Mouse (Mus musculus) heart, postnatal 0 days (tissue): ENCODE results near the gene Cd93.

Experiments used
- CTCF ChIP-seq: IDR thresholded peaks from 2 replicates; pipeline ENCODE4 v1.5.1; 2016; ENCODE audit warnings: antibody characterized with exemption, control low read depth, low read depth
- EP300 ChIP-seq: IDR thresholded peaks from 2 replicates; pipeline ENCODE4 v1.6.1; 2016; ENCODE audit warnings: antibody characterized with exemption, low read depth

- TF ChIP-seq CTCF (no peak), EP300 (no peak)
These were observed 34.0 kb upstream of the Cd93 start for GRCm38 (mm10) chr2:148477346-148477745.
